Mouse (Mus musculus) olfactory bulb, adult 2 months (tissue): Measurements from ENCODE around the gene Rsu1.

Experiments used
- CTCF ChIP-seq: fragments of 200-500 bp; IDR thresholded peaks from 2 replicates; pipeline ENCODE4 v1.5.1; 2012; ENCODE audit warnings: low read depth, mild to moderate bottlenecking, low read length, moderate library complexity; ENCODE audit not compliant: insufficient read depth
- POLR2A ChIP-seq: fragments of 200-500 bp; IDR thresholded peaks from 2 replicates; pipeline ENCODE4 v1.6.1; 2012; ENCODE audit warnings: mild to moderate bottlenecking, low read depth, low read length, moderate library complexity; ENCODE audit not compliant: insufficient read depth

DNA sequence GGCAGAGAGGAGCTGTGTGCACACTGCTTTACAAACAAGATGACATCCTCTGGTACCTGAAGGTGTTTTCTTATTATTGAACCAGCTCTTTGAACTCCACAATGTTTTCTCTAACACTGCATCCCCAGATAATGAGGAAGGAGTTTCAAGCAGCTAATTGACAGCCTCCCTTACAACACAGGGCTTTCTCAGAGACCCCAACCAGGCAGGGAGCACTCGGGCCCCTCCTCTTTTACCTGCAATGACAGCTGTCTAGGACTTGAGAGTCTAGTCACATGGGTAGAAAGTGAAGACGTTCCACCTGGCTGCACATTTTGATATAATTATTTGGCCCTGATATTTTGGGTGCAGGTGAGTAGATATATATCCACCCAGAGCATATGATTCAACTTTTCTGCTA, 72.2 kb downstream of the Rsu1 start:
- no peak for TF ChIP-seq CTCF
- TF ChIP-seq POLR2A, result no peak
